Mouse (Mus musculus) urinary bladder, postnatal 25 days (tissue): ENCODE data around the gene Mmd2.

Source experiments
- DNase-seq: peaks from one replicate; pipeline ENCODE4 v3.0.0; 2022; ENCODE audit warnings: low spot score

Mmd2 gene

DNA sequence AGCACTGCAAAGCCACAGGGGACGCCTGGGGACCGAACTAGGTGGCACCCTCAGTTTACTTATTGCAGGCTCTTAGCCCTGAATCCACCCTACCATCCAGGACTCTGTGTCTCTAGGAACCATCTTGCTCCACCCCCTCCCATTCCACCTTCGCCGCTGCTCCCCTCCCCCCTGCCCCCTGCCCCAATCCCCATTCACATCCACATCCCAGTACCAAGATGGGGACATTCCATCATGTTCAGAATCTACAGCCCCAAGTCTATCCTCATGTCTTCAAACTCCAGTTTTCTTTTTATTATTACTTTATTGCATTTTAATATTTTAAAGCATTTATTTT lies 357 bp upstream of the Mmd2 start:
- DNase-seq, result no peak

GRCm38 (mm10) chr5:142605288-142605687 lies 3.3 kb downstream of the Mmd2 start:
- no peak for DNase-seq

GRCm38 (mm10) chr5:142604379-142604778 lies 4.2 kb downstream of the Mmd2 start:
- DNase-seq, result no peak

DNA sequence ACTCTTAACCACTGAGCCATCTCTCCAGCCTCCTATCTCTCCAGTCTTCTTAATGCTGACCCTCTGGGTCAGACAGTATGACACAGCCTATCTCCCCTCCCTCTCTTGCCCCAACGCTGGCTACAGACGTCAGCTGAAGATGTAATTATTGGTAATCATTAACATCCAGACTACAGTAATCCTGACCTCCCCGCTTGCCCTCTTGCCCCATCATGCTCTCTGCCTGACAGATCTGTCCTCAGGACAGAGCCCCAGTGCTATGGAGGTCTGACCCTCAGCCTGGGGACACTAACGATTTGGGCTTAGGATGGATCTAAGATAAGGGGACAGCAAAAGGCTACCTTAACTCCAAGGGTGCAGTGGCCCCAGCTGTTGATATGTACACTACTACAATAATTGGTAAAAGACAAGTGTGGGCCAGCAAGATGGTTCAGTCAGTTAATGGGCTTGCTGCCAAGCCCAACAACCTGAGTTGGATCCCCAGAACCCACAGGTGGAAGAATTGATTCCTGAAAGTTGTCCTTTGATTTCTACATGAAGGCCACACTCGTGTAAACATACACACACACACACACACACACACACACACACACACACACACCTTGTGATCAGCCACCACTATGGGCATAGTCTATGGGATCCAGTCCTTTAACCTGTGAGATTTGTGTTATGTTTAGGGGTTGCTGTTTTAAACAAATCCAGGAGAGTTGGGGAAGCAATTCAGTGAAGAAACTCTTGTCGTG lies 10.8 kb downstream of the Mmd2 start:
- DNase-seq, result no peak

GRCm38 (mm10) chr5:142596723-142597122 lies 11.9 kb downstream of the Mmd2 start:
- no peak for DNase-seq

- no peak for DNase-seq
Measured at GRCm38 (mm10) chr5:142595698-142596097, 12.9 kb downstream of the Mmd2 start.

DNA sequence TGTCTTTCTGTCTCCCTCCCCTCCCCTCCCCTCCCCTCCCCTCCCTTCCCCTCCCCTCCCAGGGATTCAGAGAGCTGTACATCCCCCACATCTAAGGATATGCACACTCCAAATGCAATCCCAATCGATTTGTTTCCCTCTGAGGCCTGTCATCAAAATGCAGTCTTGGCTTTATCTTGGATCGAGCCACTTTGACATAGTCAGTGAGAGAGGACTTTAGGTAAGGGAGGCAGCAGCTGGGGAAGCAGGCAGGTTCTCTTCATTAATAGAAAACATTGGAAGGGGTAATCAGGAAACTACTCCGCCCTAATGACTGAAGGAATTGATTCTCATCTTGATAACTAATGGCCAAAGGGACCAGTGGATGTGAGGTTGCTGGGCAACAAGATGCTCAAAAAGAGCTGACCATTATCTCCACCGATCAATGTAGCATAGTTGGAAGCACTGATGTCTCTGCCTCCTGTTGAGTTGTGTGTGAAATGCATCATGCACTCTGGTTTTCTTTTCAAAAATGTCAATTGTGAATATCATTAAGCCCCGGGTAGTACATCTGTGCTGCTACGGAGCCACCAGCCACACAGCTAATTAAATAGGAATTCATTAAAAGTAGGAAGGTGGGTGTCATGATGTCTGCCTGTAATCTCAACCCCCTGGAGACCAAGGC lies 17.5 kb downstream of the Mmd2 start:
- DNase-seq, result no peak

- DNase-seq, result no peak
Measured at GRCm38 (mm10) chr5:142583616-142584126, 24.9 kb downstream of the Mmd2 start.

GRCm38 (mm10) chr5:142581517-142581916 lies 27.1 kb downstream of the Mmd2 start:
- peak; percentile 15 for DNase-seq

DNA sequence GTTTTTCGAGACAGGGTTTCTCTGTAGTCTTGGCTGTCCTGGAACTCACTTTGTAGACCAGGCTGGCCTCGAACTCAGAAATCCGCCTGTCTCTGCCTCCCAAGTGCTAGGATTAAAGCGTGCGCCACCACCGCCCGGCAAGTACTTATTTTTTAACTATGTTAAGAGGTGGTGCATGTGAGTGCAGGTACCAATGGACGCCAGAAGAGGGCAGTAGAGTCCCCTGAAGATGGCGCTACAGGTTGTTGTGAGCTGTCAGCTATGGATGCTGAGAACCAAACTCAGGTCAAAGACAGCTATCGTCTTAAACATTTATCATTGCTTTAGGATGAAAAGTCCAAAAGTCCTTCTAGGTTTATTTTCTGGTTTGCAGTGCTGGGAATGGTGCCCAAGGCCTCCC lies 30.4 kb downstream of the Mmd2 start:
- DNase-seq, result no peak

DNA sequence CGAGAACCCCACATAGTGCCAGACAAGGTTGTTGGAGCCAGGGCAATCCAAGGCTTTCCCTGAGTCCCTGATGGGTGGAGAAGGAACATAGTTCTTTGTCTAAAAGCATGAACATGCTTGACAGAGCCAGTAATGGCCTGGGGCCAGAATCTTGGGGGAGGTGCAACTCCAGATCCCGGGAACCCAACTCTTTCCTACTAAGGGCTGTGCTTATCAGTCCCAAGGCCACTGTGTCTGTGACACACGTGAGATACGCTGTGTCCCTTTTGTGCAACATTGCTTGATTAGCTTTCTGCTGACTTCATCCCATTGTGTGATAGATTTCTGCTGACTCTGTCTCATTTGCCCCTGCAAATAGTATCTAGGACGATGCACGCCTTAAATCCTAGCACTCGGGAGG lies 31.8 kb downstream of the Mmd2 start:
- no peak for DNase-seq

DNA sequence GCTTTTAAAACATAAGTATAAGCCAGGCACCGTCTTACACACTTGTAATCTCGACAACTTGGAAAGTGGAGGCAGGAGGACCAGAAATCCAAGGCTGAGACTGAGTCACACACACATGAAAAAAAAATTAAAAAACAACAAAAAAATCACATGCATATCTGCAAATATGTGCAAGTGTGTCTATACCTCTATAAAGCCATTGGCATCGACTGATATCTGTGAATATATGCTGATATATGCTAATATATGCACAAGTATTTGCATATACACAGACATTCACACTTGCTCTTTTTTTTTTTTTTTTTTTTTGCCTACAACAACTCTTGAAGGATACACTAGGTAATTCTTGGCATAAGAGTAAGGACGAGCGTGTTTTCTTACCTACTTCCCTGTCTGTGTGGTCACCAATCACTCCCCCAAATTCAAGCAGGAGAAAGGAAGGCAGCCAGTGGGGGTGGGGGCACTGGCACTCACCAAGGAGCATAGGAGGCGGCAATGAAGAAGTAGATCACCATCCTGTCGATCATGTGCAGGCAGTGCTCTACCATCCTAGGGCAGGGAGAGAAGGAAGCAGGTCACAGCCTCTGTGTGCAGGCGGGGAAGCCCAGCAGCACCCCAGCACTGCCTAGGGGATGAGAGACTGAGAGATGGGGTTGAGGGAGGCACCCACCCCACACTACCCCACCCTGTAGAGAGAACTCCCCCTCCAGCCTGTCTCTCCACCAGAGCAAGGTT lies 34.1 kb downstream of the Mmd2 start:
- DNase-seq, result no peak

DNA sequence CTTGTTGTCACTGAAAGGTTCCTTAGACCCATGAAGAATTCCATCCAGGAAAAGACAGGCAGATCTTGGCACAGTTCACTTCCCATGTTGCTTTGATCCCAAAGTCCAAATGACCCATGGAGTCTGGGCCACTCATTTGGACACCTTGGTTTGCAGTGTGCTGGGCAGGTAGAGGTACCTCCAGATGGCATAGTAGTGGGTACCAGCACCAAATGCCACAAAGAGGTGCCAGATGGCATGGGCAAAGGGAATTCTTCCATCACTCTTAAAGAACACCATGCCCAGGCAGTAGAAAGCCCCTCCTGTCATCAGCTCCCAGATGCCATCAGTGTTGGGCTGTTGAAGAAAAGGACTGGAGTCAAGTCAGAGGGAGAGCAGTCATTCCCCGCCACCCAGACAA lies 44.0 kb downstream of the Mmd2 start:
- no peak for DNase-seq

DNA sequence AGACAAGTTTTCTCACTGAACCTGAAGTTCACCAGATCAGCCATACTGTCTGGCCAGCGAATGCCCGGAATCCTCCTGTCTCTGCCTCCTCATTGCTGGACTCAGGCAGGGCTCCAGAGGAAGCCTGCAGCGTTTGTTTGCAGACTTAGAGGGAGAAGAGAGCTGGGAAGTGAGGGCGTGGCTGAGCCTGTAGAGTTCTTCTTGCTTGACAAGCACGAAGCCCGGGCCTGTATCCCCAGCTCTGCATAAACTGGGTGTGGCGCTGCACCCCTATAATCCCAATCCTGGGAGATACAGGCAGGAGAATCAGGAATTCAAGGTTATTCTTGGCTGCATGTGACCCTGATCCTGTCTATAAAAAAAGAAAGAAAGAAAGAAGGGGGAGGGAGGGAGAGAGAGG lies 48.3 kb downstream of the Mmd2 start:
- no peak for DNase-seq

GRCm38 (mm10) chr5:142557397-142558067 lies 51.1 kb downstream of the Mmd2 start:
- peak; percentile 55 for DNase-seq

GRCm38 (mm10) chr5:142556721-142557120 lies 51.9 kb downstream of the Mmd2 start:
- no peak for DNase-seq

DNA sequence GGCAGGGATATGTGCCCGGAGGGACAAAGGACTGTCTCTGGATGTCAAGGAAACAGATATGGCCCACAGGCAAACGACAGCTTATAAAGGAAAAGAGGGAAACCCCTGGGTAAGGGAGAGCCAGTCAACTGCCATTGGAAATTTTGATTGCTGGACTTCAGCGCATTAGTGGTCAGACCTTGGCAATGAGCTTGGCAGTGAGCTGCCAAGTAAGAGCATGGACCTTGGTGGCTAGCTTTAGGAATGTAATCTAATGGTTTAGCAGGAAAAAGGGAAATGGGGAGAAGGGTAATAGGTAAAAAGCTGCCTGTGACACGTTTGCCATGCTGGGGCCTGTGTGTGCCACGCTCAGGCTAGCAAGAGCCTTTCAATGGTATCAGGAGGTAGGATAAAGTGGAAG lies 52.7 kb downstream of the Mmd2 start:
- no peak for DNase-seq

GRCm38 (mm10) chr5:142550706-142551652 lies 57.6 kb downstream of the Mmd2 start, which contains the start of gene Radil:
Radil (minus strand) TSS chr5:142551098.
- DNase-seq, result peak; percentile 95

GRCm38 (mm10) chr5:142549961-142550705 lies 58.5 kb downstream of the Mmd2 start:
- DNase-seq, result peak; percentile 15

DNA sequence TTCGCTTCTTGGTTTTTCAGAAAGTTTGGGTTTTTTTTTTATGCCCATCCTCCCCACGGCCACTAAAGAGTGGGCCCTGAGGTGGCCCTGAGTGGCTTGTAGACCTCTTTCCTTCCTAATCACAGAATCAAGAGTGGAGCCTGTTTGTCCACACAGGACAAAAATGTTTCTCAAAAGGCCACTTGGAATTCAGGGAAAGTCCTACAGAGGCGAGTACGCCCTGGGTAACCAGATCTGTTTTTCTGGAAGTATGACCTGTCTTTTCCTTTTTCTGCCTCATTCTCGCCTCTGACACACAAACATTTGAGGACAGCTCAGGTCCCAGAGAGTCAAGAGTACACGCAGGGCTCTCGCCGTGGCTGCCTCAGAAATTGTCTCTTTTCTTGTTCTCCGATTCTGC lies 59.2 kb downstream of the Mmd2 start:
- DNase-seq, result no peak
